Mouse (Mus musculus): ENCODE data around the gene Ehbp1l1.
"Not testable (repeated sequence)": the region's sequence is repeated elsewhere in the genome, so short reads cannot be mapped to it uniquely, and the experiment has no call there.

Gene Ehbp1l1

DNA sequence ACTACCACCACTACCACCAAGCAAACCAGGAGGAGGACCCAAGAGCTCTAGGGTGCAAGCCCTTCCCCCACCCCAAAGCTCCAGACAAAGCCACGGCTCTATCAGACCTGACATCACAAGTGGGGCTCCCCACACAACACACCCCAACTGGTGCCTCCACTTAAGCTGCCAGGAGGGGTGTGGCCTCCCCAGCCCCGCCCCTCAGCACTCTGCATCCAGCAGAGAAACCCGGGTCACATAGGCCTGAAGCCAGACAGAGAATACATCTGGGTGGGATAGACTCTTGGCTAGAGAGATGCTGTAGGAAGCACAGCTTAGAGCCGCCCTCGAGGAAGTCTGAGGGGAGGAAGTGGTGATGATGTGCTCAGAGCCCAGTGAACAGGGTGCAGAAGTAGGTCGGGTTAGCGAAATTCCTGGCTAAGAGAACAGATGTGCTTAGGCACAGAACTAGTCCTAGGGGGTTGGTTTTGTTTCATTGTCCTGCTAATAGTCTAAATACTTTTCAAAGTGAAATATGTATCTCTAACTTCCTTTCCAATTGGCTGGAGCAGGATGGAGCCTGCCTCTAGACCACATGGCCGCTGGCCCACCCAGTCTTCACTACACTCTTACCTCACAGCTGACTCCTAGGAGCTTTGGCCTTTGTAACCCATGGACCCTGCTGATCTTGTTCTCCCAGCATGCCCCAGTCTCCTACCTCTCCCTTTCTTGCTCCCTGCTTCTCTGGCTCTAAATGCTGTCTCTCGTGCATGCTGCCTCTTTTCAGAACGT is 21.1 kb downstream of the Ehbp1l1 start:
- no peak for DNase-seq

DNA sequence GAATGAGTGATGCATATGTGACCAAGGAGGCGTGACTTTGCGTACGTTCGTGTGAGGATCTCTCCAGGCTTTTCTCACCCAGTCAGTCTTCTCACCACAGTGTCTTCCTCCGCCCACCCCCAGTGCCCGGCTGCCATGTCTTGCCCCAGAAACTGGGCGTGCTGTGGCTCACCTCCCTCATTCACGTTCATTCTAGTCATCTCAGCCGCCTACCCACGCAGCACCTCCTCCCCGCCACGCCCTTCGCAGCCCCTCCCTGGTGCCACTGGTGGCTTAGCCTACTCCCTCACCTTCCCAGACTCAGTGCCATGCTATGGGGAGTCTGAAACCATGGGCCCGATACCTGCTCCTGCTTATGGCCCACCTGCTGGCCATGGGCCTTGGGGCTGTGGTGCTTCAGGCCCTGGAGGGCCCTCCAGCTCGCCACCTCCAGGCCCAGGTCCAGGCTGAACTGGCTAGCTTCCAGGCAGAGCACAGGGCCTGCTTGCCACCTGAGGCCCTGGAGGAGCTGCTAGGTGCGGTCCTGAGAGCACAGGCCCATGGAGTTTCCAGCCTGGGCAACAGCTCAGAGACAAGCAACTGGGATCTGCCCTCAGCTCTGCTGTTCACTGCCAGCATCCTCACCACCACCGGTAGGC is 21.8 kb downstream of the Ehbp1l1 start, which contains the start of gene Kcnk7:
Gene Kcnk7 (plus strand): TSS at position 205 of the 638 bp plus-strand sequence.
- DNase-seq, result no peak

DNA sequence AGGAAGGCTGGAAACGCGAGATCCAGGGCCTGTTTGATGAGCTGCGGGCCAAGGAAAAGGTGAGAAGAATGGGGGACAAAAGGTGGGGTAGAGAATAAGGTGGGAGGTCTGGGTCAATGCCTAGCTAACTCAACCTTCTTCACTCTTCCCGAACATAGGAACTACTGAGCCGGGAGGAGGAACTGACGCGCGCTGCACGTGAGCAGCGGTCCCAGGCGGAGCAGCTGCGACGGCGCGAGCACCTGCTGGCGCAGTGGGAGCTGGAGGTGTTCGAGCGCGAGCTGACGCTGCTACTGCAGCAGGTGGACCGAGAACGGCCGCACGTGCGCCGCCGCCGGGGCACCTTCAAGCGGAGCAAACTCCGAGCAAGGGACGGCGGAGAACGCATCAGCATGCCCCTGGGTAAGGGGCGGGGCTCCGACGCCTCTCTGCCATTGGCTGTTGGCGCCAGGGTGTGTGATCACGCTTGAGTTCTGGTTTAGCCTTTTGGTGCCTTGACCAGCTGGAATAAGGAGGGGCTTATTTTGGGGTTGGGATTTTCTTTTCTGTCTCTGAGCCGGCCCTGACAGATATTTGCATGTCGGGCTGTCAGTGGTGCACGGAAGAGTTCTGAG is 30.2 kb downstream of the Ehbp1l1 start:
- DNase-seq, result peak; percentile 27 to 52

DNA sequence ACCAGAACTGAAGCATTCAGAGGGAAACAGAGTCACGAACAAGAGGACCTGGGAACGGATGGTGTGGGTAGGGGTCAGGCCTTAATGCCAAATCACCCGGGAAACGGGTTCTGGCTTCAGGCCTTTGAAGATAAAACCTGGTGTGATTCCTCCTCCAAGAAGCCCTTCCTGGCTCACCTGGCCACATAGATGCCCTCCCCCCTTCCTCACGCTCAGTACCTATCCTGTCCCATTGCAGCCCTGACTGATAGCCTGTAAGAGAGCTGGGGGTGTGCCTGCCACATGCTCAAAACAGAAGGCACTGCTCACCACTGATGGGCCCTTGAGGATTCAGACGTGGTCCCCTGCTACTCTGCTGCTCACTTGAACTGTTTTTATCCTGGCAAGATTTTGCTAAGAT is 32.3 kb downstream of the Ehbp1l1 start:
- DNase-seq, result no peak

DNA sequence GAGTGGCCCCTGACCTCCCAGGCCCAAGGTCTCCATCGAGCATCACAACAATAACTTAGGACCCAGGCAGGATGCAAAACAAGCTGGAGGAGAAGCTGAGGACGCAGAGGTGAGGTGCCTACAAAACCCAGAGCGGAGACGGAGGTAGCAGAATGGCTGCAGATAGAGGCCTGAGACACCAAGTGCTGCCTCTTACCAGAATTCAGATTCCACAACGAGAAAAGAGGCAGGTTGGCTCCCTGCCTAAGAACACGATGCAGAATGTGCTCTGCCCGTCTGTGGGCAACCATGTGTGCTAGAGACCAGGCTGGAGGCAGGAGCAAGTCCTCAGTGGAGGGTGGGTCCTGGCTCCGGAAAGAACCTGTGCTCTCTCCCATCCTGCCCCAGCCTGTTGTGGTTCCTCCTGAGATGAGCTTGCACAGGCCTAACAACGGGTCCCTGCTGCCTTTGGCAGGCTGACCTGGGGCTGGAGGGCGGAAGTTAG is 33.2 kb downstream of the Ehbp1l1 start:
- DNase-seq, result no peak

DNA sequence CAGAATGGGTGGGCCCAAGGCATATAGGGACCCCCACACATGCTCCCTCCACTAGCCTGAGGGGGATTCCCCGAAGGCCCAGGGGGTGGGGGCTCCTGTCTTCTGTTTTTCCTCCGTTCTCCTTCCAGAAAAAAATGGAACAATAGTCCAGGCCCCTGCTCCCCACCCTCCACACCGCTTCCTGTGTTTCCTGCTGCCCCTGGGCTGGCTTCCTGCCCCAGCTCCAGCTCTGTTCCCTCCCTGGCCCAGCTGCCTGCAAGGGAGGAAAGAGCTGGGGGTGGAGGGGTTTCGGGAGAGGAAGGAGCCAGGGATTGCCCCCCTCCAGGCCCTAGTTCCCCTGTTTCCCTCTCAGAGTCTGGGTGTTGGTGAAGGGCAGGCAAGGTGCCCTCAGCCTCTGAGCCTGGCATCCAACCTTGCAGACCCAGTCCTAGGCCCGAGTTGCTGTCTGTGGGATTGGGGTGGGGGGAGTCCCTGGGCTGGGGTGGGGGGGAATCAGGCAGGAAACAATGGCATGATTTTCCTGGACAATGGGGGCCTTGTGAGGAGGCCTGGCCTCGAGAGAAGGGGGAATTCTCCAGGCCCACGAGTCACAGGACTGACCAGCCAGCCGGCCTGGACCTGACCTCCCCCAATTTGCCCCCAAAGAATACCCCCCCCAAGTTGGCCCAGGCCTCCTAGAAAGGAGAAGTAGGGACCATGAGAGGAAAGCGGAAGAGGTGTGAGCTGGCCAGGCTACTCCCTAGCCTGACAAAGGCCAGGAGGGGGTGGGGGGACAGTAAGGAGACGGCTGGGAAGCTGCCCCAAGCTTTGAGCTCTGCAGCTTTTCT is 33.8 kb downstream of the Ehbp1l1 start:
- DNase-seq, result no peak

DNA sequence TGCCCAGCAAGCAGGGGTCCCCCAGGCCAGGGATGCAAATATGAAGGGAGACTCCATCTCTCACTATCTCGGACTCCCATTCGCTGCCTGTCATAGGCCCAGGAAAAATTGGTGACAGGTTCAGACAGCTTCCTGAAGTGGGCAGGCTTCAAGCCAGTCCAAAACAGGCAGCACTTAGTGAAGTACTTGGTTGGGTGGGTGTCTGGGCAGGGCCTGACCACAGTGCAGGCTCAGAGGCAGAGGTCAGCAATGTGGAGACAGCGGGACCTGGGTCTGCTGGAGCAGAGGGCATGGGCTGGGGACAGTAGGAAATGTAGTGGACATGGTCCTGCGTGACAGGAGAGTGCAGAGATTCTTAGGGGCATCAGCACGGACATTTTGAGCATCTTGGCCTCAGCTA is 34.5 kb downstream of the Ehbp1l1 start:
- DNase-seq, result no peak

DNA sequence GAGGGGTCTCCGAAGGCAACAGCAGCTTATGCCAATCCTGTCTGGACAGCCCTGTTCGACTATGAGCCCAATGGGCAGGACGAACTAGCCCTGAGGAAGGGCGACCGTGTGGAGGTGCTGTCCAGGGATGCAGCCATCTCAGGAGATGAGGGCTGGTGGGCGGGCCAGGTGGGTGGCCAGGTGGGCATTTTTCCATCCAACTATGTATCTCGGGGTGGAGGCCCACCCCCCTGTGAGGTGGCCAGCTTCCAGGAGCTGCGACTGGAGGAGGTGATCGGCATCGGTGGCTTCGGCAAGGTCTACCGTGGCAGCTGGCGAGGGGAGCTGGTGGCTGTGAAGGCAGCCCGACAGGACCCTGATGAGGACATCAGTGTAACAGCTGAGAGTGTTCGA is 35.8 kb downstream of the Ehbp1l1 start:
- peak; percentile 52 to 75 for DNase-seq

DNA sequence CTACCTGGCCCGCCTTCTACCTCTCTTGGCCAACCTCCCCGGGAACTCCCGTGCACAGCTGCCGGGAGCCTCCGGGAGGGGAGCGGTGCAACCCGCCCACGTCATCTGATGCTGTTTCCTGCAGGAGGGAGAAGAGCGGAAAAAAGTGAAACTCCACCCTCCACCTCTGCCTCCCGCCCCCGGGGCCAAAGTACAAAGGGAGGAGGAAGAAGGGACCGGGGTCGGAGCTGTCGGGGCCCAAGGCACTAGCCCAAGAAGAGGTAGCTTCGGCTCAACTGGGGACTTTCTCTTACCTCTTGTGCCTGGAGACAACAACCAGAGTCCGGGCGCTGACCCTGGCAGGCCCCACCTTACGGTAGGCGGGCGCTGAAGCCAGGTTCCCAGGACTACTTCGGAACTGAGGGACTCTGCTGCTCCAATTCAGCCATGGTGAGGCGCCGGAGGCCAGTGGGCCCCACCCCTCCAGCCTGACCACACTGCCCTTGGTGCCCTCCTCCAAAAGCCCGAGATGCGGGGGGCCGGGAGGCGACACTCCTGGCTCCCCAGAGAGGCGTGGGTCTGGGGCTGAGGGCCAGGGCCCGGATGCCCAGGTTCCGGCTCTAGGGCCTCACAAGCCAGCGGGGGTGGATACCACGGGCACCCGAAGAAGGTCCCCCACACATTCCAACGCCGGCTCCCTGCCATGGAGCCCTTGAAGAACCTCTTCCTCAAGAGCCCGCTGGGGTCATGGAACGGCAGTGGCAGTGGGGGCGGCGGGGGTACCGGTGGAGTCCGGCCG is 36.4 kb downstream of the Ehbp1l1 start:
- peak; percentile 68 to 69 for DNase-seq

DNA sequence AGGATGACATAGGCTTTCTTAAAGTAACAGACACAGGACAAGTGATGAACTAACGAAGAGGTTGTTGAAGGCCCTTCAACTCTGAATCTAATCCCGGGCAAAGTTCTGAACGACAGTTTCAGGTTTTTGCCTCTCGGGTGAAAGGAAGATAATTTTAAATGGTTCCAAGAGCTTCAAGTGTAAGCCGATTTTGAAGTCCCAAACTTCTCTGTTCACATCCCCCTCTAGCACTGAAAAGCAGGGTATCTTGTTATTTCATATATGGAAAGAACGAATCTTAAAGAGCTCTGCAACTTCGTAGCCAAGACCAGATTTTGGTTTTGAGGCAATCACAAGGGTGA is 37.1 kb downstream of the Ehbp1l1 start:
- DNase-seq, result no peak

DNA sequence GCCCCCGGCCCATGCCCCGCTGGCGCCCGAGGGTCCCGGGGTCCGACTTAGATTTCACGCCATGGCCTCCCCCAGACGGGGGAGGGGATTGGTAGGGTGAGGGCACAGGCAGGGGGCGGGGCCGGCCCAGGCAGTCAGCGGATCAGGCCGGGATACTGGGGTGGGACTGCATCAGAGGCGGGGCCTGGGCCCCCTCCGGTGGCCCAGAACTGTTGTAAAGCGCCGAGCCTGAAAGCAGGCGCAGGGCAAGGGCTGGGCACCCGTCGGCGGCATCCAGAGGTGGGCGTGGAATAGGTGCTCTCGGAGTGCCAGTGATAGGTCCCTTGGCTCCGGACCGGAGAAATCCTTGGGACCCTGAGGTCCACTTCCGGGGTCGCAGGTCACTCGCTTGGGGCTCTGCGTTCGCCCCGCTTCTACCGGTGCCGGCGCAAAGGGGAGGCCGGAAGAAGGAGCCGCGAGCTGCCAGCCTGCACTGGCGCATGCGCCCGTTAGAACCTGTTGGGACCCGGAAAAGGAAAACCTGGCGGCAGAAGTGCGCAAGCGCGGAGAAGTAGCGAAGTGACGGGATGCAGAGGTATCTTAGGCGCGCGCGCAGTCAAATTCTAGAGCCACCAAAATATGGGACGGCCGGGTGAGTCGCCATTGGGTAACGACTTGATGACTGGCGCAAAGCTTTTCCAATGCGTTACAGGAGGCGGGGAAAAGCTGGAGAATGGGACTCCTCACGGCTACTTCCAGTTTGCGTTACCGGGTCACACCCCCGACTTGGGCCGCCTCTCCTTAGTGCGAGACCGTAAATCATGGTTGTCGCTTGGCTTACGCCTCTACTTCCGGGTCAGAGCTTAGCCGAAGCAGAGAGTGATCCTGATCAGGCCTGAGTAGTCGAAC is 37.7 kb downstream of the Ehbp1l1 start, which contains the start of the genes Map3k11 and Pcnx3:
Gene Map3k11 (plus strand): TSS at position 543 of the 888 bp plus-strand sequence.
Gene Pcnx3 (minus strand): TSS at position 709 of the 888 bp plus-strand sequence.
- peak; percentile 97 to 98 for DNase-seq

DNA sequence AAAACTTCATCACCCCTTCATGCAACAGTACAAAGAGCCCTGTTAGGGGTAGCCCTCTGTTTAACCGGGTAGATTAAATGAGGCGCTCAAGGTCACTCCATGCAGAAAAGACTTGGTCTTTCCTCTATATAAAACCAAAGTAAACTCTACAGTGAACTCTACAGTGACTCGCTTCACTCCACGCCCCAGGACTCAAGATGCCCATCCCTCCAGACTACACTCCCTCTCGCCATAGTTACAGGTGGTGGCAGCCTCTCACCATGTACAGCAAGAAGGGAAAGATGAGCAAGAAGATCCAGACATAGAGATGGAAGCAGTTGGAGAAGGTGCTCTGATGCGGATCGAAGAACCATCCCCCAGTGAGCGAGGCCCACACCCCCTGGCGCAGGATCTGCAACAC is 38.4 kb downstream of the Ehbp1l1 start:
- DNase-seq, result no peak

DNA sequence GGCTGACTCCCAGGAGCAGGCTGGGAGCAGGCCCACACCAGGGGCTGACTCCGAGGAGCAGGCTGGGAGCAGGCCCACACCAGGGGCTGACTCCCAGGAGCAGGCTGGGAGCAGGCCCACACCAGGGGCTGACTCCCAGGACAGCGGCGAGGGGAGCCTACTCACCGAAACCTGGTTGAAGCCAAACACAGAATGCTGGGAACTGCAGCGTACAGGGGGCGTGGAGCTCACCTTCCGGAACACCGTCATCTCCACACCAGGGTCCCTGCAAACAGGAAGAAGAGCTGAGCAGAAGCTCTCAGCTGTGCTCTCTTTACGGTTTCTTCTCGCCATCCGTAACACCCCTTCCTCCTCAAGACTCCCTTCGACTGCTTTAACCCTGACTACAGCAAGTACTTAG is 39.2 kb downstream of the Ehbp1l1 start:
- DNase-seq, result not testable (repeated sequence)

DNA sequence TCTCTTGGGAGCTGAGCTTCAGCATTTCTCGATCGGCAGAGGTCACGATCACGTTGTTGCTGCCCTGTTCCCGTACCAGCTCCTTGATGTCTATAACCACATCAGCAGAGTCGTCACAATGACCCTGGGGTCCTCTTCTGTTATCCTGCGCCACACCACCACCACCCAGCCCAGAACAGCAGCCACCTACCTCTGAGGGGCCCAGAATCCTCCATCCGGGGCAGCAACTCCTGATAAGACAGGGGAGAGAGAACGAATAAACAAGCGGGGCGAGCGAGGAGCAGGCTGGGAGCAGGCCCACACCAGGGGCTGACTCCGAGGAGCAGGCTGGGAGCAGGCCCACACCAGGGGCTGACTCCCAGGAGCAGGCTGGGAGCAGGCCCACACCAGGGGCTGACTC is 39.7 kb downstream of the Ehbp1l1 start:
- DNase-seq, result no peak

DNA sequence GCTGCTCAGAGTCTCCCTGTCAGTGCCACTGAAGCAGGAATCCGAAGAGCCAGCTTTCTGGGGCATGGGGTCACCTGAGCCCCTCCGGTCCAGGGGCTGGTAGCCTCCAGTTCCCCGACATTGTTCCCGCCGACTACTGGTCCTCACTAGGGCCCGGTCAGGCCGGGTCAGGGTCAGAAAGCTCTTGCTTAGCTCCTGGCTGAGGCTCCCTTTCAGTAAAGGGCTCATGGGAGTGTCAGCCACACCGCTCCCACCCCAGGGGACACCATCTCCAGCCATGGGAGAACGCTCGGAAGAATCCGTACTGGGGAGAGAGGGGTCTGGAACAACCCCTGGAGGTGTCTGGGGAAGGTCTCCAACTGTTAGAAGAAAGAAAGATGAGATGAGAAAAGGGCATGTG is 40.3 kb downstream of the Ehbp1l1 start:
- no peak for DNase-seq

DNA sequence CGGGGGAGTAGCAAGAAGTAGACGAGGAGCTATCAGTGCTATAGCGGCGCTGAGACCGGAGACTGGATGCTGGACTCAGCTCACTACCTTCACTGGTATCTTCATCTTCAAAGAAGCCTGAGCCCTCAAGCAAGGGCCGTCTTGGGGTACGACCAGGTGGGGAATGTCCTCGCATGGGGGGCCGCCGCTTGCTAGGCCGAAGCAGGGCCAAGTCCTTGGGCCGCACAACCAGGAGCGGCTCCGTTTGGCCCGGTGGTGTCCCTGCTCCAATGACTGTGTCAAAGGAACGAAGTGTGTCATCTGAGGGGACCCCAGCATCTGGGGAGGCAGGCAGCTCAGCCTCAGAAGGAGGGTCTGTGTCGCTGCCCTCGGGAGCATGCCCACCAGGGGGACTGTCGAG is 40.7 kb downstream of the Ehbp1l1 start:
- DNase-seq, result no peak

DNA sequence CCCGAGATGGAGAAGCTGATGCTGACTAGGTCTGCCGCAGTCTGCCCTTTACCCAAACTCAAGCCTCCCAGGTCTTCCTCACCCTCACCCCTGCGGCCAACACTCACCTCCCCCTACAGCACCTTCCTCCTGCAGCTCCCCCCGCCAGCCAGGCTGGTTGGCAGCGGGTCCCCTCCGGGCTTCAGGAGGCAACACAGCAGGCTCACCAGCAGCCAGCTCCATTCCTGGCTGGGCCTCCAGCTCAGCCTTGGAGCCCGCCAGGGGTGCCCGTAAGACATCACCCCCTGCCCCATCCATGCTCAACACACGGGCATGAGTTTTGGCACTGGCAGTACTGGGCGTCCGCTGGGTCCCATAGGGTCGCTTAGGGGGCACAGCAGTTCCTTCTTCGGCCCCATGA is 41.1 kb downstream of the Ehbp1l1 start:
- no peak for DNase-seq

DNA sequence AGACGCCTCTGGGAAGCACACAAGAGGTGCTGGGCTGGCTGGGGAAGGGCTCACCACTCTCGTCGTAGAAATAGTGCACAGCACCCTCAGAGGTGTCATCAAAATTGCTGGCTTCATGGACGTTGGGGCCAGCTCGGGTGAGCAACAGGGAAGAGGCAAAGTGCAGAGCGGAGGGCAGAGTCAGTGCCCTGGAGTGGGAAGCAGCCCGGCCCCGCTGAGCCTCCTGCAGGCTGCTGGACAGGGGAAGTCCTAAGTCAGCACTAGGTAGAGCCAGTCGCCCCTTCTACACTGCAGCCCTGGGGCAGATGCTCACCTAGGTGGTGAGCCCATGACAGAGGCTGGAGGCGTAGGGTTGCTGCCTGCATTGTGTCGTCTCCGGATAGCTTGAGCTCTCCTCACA is 41.9 kb downstream of the Ehbp1l1 start:
- no peak for DNase-seq

DNA sequence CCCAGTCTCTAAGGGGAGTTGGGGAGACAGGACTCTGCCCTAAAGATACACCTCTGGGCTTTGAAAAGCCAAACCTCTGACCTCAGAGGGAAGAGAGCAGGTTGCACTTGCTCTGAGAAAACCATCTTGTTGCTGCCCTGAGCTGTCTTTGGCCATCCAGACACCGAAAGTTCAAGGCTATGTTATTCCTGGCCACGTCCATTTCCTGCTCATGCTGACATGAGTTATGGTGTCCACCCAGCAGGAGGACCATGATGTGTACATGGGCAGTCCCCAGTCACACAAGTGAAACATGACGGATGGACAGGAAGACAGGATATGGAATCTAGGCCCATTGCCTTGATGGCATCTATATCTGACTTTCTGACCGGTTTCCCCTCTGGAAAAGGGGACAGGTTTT is 45.7 kb downstream of the Ehbp1l1 start:
- DNase-seq, result no peak

DNA sequence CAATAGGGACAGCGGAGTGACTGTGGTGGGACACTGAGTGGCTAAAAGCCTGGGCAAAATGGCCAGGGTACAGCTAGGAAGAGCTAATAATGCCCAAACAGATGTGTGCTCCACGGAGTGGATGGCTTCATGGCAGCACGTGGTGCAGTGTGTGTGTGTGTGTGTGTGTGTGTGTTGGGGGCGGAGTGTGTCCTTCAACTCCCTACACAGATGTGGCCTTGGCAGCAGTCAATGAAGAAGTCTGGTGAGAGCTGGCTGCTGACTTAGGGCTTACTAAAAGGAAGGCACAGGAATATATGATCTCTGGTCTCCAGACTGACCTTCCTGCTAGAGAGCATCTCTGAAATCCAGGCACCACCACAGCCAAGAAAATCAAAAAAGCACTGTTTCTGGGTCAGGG is 57.7 kb downstream of the Ehbp1l1 start:
- no peak for DNase-seq

DNA sequence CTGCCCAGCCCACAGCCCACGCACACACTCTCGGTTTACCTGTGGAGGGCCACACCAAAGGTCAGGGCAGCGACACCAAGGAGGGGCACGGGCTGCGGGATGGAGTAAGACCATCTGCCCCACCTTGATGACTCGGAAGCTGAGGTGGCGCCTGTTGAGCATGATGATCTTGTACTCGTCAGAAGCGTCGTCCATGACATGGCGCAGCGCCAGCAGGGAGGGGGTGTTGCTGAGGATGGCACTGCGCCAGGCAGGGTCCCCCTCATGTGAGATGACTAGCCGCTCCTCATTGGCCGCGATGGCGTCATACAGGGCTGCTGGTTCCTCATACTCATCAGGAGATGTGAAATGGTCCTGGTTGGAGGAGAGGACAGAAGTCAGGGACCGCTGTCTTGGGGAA is 59.7 kb downstream of the Ehbp1l1 start:
- DNase-seq, result no peak
